Mouse (Mus musculus) kidney, adult 18-20 months (tissue): ENCODE measurements around the gene Galnt16.

Experiments used
- DNase-seq: peaks from one replicate; pipeline ENCODE4 v3.0.0; 2021

Gene Galnt16

GRCm38 (mm10) chr12:80533876-80534275 lies 15.8 kb downstream of the Galnt16 start:
- DNase-seq, result peak; percentile 47

- no peak for DNase-seq
Observed at GRCm38 (mm10) chr12:80537313-80537712, 19.2 kb downstream of the Galnt16 start.

- no peak for DNase-seq
Observed at GRCm38 (mm10) chr12:80538311-80538710, 20.2 kb downstream of the Galnt16 start.

DNA sequence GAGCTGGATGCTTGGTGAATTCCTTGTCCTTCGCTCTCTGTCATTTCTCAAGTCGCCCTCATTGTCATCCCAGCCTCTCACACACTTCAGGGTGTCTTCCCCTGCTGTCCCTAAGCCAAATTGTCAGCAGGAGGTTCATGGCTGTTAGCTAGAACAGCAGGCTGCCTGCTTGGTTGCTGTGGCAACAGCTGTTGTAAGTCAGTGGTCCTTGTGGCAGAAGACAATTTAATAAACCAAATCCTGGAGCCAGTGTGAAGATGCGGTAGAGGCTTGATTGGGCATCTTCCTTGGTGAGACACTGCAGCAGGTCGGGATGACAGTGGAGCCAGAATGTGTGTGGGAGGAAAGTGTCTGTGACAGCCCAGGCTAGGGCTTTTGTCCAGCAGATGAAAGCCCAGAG lies 27.2 kb downstream of the Galnt16 start:
- DNase-seq, result no peak

DNA sequence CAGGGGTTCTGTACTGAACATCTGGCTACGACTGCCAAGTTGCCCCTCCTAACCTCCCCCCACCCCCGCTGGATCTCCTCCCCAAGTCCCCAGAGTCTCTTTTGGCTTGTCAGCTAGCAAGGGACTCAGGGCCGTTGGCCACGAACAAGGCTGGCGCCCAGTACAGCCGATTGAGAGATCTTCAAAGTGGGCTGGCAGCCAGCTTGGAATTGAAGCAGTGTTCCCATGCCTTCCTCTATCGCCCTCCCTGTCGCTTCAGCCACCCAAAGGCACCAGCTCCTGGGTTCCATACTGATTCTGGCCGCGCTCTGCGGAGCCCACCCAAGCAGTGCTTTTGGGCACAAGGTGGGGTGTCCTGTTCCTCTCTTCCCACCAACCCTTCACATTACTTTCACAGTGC lies 31.6 kb downstream of the Galnt16 start:
- no peak for DNase-seq

- no peak for DNase-seq
Observed at GRCm38 (mm10) chr12:80553157-80553556, 35.1 kb downstream of the Galnt16 start.

- DNase-seq, result no peak
Observed at GRCm38 (mm10) chr12:80554312-80554711, 36.2 kb downstream of the Galnt16 start.

DNA sequence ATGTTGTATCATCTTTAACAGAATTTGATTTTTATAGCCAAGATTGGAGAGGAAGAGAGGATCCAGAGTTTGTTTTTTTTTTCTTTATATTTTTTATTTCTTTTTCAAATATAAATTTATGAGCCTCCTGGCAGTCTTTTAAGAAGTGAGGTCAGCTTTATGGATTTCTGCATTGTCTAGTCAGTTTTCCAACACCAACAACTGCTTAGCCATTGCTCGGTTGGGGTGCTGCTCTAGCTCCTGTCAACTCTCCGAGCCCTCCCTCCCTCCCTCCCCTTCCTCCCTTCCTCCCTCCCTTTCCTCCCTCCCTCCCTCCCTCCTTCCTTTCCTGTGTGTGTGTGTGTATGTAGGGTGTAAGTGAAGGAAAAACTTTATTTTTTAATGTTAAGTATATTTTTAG lies 43.8 kb downstream of the Galnt16 start:
- DNase-seq, result no peak

- DNase-seq, result no peak
Observed at GRCm38 (mm10) chr12:80562793-80563192, 44.7 kb downstream of the Galnt16 start.

GRCm38 (mm10) chr12:80564990-80565389 lies 46.9 kb downstream of the Galnt16 start:
- DNase-seq, result no peak

DNA sequence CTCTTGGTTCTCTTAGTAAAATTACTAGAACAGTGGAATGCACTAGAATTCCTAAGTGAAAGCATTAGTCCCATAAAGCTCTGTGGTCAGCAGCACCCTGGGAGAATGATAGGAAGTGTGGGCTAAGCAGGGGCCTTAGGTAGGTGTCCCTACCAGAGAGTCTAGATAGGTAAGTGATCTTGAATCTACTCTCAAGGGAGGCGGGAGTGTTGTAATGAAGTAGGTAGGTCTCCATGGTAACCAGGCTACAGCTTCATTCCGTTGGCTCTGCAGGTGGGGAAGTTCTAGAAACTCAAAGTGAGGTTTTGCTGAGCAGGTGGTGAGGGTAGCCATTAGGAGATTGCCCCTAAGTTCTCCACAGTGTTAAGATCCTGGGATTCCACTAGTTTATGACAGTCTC lies 47.7 kb downstream of the Galnt16 start:
- DNase-seq, result no peak

DNA sequence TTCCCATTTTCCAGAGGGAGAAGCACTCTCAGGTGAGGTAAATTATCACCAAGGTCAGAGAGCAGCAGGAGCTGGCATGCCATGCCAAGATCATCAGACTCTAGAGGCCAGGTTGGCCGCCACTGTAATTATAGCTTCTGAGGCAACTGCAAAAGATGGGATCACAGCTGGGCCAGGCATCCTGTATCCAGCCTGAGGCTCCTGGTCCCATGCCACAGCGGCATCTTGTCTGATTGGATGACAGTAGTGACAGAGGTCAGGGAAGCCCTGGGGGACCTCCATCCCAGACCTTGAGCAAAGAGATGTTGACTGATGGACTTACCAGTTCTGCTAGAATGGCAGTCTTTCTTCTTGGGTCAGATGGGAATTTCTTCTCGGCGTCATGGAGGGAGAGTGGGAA lies 48.4 kb downstream of the Galnt16 start:
- DNase-seq, result no peak

DNA sequence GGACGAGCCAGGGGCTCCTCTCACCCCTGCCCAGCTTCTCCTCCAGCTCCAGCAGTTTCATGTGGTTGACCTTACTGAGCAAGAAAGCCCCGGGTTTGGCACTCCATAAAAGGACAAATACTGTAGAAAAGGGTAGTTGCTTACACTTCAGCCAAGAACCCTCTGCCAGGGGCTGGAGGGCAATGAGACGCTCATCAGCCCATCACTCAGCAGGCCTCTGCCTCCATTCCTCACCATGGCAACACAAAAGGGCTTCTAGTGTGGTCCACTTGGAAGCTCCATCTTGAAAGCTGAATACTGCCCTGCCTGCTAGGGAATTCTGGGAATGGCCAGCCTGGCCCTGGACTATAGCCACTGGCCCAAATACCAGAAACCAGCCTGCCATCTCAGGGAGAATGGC lies 49.3 kb downstream of the Galnt16 start:
- no peak for DNase-seq

DNA sequence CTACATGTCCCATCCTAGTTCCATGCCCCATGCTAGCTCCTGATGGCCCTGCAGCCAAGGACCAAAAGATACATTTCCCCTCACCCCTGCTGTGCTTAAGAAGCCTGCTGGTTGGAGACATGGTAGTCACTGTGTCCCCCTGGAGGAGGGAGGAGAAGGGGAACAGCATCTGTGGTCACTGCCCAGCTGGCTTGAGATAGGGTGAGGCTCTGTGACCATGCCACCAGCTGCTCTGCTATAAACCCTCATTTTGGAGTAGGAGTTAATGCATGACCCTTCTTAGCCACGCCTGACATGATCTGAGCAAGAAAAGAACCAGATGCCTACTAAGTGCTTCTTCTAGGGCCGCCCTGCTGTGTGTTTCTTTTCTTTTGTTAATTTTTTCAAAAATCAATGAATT lies 51.5 kb downstream of the Galnt16 start:
- no peak for DNase-seq

DNA sequence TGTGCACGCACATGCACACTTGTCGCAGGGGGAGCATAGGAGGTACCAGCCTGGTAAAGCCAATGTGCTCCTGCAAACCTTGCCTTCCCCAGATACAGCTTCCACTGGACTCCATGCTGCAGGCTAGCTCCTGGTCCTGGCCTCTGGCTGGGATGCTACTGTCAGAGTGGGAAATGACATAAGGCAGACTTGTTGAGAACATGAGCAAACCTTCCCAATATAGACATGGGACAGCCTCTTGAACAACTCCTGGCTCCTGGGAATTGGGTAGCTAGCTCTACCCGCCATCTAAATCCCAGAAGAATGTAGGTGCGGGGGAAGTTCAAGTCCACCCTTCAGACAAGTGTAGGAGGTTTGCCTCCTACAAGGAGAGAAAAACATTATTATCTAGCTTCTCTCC lies 56.2 kb downstream of the Galnt16 start:
- no peak for DNase-seq

DNA sequence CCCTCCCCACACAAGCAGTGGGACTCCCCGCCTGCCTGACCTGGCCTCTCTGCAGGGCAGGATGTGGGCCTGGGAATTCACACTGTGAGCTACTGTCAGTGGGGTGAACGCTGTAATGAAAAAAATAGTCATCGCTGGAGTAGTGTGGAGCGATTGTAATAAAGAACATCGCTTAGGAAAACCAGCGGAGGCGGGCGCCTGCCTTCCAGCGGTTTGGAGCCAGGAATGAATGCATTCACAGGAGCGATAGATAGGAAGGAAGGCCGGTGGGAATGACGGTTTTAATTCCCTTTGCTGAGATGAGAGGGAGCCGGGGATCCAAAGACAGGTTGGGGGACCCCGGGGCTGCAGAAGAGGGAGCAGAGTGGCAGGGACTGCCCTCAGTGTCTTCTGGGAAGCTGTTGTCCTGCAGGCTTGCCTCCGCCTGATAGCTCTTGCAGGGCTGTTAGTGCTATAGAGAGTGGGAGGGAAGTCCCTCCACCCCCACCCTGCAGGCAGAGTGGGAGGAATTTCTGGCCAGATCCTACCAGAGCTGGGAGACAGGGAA lies 56.8 kb downstream of the Galnt16 start:
- DNase-seq, result no peak

- DNase-seq, result peak; percentile 25
Observed at GRCm38 (mm10) chr12:80577049-80577448, 59.0 kb downstream of the Galnt16 start.

- no peak for DNase-seq
Observed at GRCm38 (mm10) chr12:80581357-80581756, 63.3 kb downstream of the Galnt16 start.

DNA sequence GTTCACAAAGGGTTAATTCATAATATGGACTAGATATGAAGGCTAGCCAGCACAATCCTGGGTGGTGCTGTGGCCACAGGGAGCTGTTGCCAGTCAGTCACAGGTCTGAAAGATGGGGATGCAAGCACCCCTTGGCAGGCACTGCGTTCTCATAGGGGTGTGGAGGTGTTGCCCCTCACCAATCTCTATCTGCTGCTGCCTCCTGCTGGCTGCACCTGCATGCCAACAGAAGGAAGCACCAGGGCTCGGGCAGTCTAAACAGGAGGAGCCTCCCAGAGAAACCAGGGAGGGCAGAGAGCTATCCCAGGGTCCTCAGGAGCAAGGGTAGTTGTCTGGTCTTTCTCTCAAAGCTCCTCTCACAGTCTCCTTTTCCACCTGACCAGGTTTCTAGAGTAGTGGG lies 66.9 kb downstream of the Galnt16 start:
- DNase-seq, result no peak

DNA sequence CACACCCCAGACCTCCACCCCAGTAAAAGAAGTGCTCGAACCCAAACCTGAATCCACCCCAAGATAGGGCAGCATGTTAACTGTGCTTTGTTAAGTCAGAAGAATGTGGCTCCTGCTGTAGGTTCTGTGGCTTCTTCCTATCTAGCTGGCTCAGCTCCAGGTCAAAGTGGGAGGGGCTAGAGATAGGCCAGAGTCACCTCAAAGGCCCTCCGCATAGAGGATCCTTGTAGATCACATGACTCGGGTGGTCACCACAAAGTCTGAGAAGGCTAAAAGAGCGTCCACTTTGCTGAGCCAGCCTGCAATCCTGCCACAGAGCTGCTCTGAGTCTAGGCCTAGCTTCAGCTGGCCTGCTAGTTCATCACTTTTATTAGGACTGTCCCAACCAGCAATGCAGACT lies 76.1 kb downstream of the Galnt16 start:
- no peak for DNase-seq

GRCm38 (mm10) chr12:80594781-80595180 lies 76.7 kb downstream of the Galnt16 start:
- DNase-seq, result no peak

GRCm38 (mm10) chr12:80595566-80595965 lies 77.5 kb downstream of the Galnt16 start:
- no peak for DNase-seq

- DNase-seq, result no peak
Observed at GRCm38 (mm10) chr12:80595968-80596367, 77.9 kb downstream of the Galnt16 start.

- DNase-seq, result no peak
Observed at GRCm38 (mm10) chr12:80598236-80598635, 80.2 kb downstream of the Galnt16 start.

DNA sequence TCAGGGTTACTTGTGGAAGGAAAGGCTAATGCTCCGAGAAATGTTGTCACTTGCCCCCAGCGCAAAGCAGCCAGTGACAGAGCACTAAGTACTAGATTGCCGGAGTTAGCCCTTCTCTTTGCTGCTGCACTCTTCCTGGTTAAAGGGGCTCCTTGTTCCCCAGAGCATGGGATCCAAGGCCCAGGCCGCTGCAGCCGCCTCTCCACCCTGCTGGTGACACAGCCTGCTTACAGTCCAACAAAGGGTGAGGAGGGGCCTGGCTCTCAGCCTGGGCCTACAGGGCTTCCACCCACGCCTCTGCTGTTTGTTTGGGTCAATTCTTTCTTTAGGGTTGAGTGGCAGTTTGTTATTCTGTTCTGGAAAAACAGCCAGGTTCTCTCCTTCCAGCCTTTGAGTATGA lies 80.7 kb downstream of the Galnt16 start:
- peak; percentile 11 for DNase-seq
